Mouse (Mus musculus) testis, adult 2 months (tissue): ENCODE data around the gene Rtn4rl1.

Experiments
- CTCF ChIP-seq: fragments of 200-500 bp; IDR thresholded peaks from 2 replicates; pipeline ENCODE4 v1.5.1; 2012; ENCODE audit warnings: low read depth, mild to moderate bottlenecking, inconsistent platforms, low read length, moderate library complexity; ENCODE audit not compliant: control insufficient read depth, insufficient read depth, insufficient replicate concordance
- POLR2A ChIP-seq: fragments of 200-500 bp; IDR thresholded peaks from 2 replicates; pipeline ENCODE4 v1.6.1; 2012; ENCODE audit warnings: low read depth, mild to moderate bottlenecking, inconsistent platforms, low read length, moderate library complexity; ENCODE audit not compliant: control insufficient read depth

- TF ChIP-seq CTCF (no peak), POLR2A (no peak)
Observed at GRCm38 (mm10) chr11:75311751-75312150, 118.2 kb downstream of the Rtn4rl1 start.
